Mouse (Mus musculus): ENCODE data around the gene Spaca4. TPM values are rescaled to one million over a fixed set of nuclear protein-coding genes. Genes with fewer than 3 reads are reported as not detected.

The Spaca4 gene
- total and polyA plus RNA-seq, 2 experiments from 2014 or later, result not detected

DNA sequence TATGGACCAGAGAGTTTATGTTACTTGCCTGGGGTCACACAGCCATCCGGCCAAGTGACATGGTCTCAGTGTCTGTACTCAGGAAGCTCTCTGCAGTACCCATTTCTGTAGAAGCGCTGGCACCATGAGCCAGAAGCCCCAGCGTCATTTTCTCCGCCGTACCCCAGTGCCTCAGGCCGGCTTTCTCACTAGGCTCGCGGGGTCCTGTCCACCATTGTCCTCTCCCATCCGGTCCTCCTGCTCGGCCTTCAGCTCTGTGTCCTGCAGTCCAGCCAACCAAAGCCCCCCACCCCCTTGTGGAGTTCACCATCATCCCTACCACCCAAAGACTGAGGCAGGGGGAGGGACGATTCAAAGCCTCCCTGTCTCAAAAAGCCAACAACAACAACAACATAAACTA is 24.0 kb downstream of the Spaca4 start:
- DNase-seq (ENCODE audit: low spot score) (no peak), ATAC-seq (no peak)
- Histone ChIP-seq H3K4me2 (ENCODE audit: low read depth, low read length) (peak overlapping the region; percentile 91; the same call in 1 of the 2 replicates), H3K36me3 (ENCODE audit: insufficient read depth, low read length) (no peaks in the 10 kb centered on the region), H3K4me1 (ENCODE audit: insufficient read depth, low read length) (peaks cover 24% of the 10 kb centered on the region), H3K27me3 (ENCODE audit: insufficient read depth, low read length) (no peaks in the 10 kb centered on the region), H3K9ac (replicated peaks; ENCODE audit: low read length) (peak overlapping the region; percentile 45; the same call in 1 of the 2 replicates), H3K4me3 (ENCODE audit: low read length) (no peak overlapping the region), H3K9me3 (ENCODE audit: low read length) (no peaks in the 10 kb centered on the region), H3K27ac (no peak overlapping the region)
- no peak for TF ChIP-seq CTCF (IDR thresholded peaks at IDR 0.05; ENCODE audit: low read depth)
- WGBS, result 84% methylated on average over 11 of the region's 11 CpGs

DNA sequence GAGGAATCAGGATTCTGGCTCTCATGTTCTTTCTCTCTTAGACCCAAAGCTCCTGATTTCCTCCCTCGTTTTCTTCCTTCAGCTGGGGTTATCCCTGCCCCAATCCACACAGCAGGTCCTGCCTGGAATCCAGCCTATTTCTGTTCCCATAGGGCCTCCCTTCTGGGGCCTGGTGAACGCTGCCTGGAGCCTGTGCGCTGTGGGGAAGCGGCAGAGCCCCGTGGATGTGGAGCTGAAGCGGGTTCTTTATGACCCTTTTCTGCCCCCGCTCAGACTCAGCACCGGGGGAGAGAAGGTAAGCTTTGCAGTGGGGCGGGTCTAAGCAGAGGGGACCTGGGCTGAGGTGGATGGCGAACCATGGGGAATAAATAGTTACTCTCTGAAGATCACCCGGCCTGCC is 24.5 kb downstream of the Spaca4 start:
- no peaks in the 10 kb centered on the region for H3K9me3 ChIP-seq (ENCODE audit: low read length)
- H3K4me1 ChIP-seq (ENCODE audit: insufficient read depth, low read length), result peaks cover 24% of the 10 kb centered on the region
- H3K27me3 ChIP-seq (ENCODE audit: insufficient read depth, low read length), result no peaks in the 10 kb centered on the region
- DNase-seq (ENCODE audit: low spot score), result no peak
- no peaks in the 10 kb centered on the region for H3K36me3 ChIP-seq (ENCODE audit: insufficient read depth, low read length)
- 30% methylated on average over 11 of the region's 11 CpGs for WGBS
- H3K4me3 ChIP-seq (ENCODE audit: low read length), result peak overlapping the region; percentile 50
- TF ChIP-seq CTCF (IDR thresholded peaks at IDR 0.05; ENCODE audit: low read depth), result no peak
- peak overlapping the region; percentile 90; the same call in 1 of the 2 replicates for H3K27ac ChIP-seq
- H3K4me2 ChIP-seq (ENCODE audit: low read depth, low read length), result peak overlapping the region; percentile 91
- H3K9ac ChIP-seq (replicated peaks; ENCODE audit: low read length), result peak overlapping the region; percentile 45
- ATAC-seq, result no peak

GRCm38 (mm10) chr7:45700301-45701015 is 25.2 kb downstream of the Spaca4 start:
- DNase-seq (ENCODE audit: low spot score) (peak; percentile 88), ATAC-seq (no peak)
- Histone ChIP-seq H3K4me1 (ENCODE audit: insufficient read depth, low read length) (peaks cover 22% of the 10 kb centered on the region), H3K27me3 (ENCODE audit: insufficient read depth, low read length) (no peaks in the 10 kb centered on the region), H3K9ac (replicated peaks; ENCODE audit: low read length) (peak overlapping the region; percentile 71), H3K4me3 (ENCODE audit: low read length) (peak overlapping the region; percentile 50), H3K9me3 (ENCODE audit: low read length) (no peaks in the 10 kb centered on the region), H3K27ac (peak overlapping the region; percentile 90), H3K4me2 (ENCODE audit: low read depth, low read length) (peak overlapping the region; percentile 91), H3K36me3 (ENCODE audit: insufficient read depth, low read length) (no peaks in the 10 kb centered on the region)
- WGBS, result 2% methylated on average over 20 of the region's 20 CpGs
- TF ChIP-seq CTCF (IDR thresholded peaks at IDR 0.05; ENCODE audit: low read depth), result no peak

DNA sequence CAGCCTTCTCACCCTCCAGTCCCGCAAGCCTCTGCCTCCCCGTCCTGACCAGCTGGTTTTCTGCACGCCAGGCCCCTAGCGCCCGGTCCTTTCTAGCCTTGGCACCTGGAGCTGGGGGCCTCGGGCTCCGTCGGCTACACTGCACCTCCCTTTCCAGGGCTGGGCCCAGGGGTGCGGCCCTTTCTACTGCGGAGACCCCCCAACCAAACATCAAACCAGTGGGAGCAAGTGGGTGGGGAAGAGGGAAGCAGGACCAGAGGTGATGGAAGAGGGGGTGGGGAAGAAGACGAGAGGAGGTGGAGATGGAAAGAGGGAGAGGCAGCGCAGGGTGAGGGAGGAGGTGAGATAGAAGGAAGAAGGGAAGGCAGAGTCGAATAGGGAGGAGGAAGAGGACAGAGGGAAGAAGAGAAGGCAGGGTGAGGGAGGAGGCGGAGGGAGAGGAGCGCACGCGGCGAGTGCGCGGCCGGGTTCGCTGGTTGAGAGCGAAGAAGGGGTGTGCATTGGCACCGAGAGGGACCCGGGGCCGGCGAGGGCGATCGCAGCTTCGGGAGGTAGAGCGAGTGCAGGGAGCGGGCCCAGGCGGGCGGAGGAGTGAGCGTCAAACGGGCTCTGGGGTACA is 26.0 kb downstream of the Spaca4 start, which contains the start of gene Car11:
Gene Car11, plus strand, starts transcription at position 321 of the 619 bp plus-strand sequence.
- DNase-seq (ENCODE audit: low spot score), result peak; percentile 54
- no peaks in the 10 kb centered on the region for H3K27me3 ChIP-seq (ENCODE audit: insufficient read depth, low read length)
- peak within 1 kb of the TSS; percentile 71 for H3K9ac ChIP-seq (replicated peaks; ENCODE audit: low read length)
- WGBS, result 1% methylated on average over 35 of the region's 36 CpGs
- peak within 1 kb of the TSS; percentile 90 for H3K27ac ChIP-seq
- peaks cover 20% of the 10 kb centered on the region for H3K4me1 ChIP-seq (ENCODE audit: insufficient read depth, low read length)
- H3K4me3 ChIP-seq (ENCODE audit: low read length), result peak within 1 kb of the TSS; percentile 50
- H3K4me2 ChIP-seq (ENCODE audit: low read depth, low read length), result peak within 1 kb of the TSS; percentile 91
- no peaks in the 10 kb centered on the region for H3K36me3 ChIP-seq (ENCODE audit: insufficient read depth, low read length)
- no peaks in the 10 kb centered on the region for H3K9me3 ChIP-seq (ENCODE audit: low read length)
- ATAC-seq, result no peak
- no peak for TF ChIP-seq CTCF (IDR thresholded peaks at IDR 0.05; ENCODE audit: low read depth)

DNA sequence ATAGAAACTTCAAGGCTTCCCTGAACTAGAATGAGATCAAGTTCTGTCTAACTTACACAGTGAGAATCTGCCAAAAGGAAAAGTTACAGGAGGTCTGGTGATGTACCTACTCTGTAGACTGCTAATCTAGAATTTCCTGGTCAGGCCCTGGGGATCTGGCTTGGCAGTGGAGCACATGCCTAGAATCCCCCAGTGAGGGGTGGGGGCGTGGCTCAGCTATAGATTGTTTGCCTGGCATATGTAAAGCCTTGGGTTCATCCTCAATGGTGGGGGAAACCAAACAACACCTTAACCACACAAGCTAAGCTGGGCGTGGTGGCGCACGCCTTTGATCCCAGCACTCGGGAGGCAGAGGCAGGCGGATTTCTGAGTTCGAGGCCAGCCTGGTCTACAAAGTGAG is 27.7 kb downstream of the Spaca4 start:
- H3K4me1 ChIP-seq (ENCODE audit: insufficient read depth, low read length), result peaks cover 10% of the 10 kb centered on the region
- WGBS, result 89% methylated on average over 5 of the region's 7 CpGs
- H3K4me2 ChIP-seq (ENCODE audit: low read depth, low read length), result no peak overlapping the region
- DNase-seq (ENCODE audit: low spot score) (no peak), ATAC-seq (no peak)
- no peak overlapping the region for H3K4me3 ChIP-seq (ENCODE audit: low read length)
- H3K36me3 ChIP-seq (ENCODE audit: insufficient read depth, low read length), result no peaks in the 10 kb centered on the region
- no peak overlapping the region for H3K9ac ChIP-seq (replicated peaks; ENCODE audit: low read length)
- no peaks in the 10 kb centered on the region for H3K9me3 ChIP-seq (ENCODE audit: low read length)
- no peak for TF ChIP-seq CTCF (IDR thresholded peaks at IDR 0.05; ENCODE audit: low read depth)
- H3K27me3 ChIP-seq (ENCODE audit: insufficient read depth, low read length), result no peaks in the 10 kb centered on the region
- no peak overlapping the region for H3K27ac ChIP-seq

- no peaks in the 10 kb centered on the region for H3K27me3 ChIP-seq (ENCODE audit: insufficient read depth, low read length)
- no peaks in the 10 kb centered on the region for H3K9me3 ChIP-seq (ENCODE audit: low read length)
- no peak overlapping the region for H3K9ac ChIP-seq (replicated peaks; ENCODE audit: low read length)
- H3K4me3 ChIP-seq (ENCODE audit: low read length), result no peak overlapping the region
- no peak for TF ChIP-seq CTCF (IDR thresholded peaks at IDR 0.05; ENCODE audit: low read depth)
- H3K4me1 ChIP-seq (ENCODE audit: insufficient read depth, low read length), result peaks cover 2% of the 10 kb centered on the region; the same call in 1 of the 2 replicates
- ATAC-seq, result no peak
- no peaks in the 10 kb centered on the region for H3K36me3 ChIP-seq (ENCODE audit: insufficient read depth, low read length)
- H3K4me2 ChIP-seq (ENCODE audit: low read depth, low read length), result no peak overlapping the region
- WGBS, result 11% methylated on average over 6 of the region's 6 CpGs
- no peak for DNase-seq (ENCODE audit: low spot score)
- H3K27ac ChIP-seq, result no peak overlapping the region
These were observed 30.5 kb downstream of the Spaca4 start for GRCm38 (mm10) chr7:45695098-45695497.
